Mouse (Mus musculus): ENCODE results near the gene Treh. TPM values are rescaled to one million over a fixed set of nuclear protein-coding genes. Genes with fewer than 3 reads are reported as not detected.

Gene Treh
- total and polyA plus RNA-seq, 2 experiments from 2014 or later = not detected

GRCm38 (mm10) chr9:44718937-44719631, 46.1 kb downstream of the Treh start:
- peaks cover 24% of the 10 kb centered on the region for H3K36me3 ChIP-seq (ENCODE audit: insufficient read depth, low read length)
- no peaks in the 10 kb centered on the region for H3K9me3 ChIP-seq (ENCODE audit: low read length)
- no peak overlapping the region for H3K9ac ChIP-seq (replicated peaks; ENCODE audit: low read length, poor library complexity, severe bottlenecking)
- H3K4me3 ChIP-seq (ENCODE audit: low read depth, low read length) = no peak overlapping the region
- H3K27me3 ChIP-seq (ENCODE audit: insufficient read depth, low read length) = no peaks in the 10 kb centered on the region
- H3K4me1 ChIP-seq (ENCODE audit: insufficient read depth, low read length) = peaks cover 17% of the 10 kb centered on the region
- TF ChIP-seq CTCF (IDR thresholded peaks at IDR 0.05) = no peak
- H3K27ac ChIP-seq (ENCODE audit: low read depth, low read length) = no peak overlapping the region
- peak; percentile 41 for DNase-seq (ENCODE audit: low spot score)
- H3K4me2 ChIP-seq (ENCODE audit: low read depth, low read length, poor library complexity, severe bottlenecking) = peak overlapping the region; percentile 88; the same call in 1 of the 2 replicates
- no peak for ATAC-seq (ENCODE audit: low FRiP score)
- WGBS = 79% methylated on average over 12 of the region's 12 CpGs

- DNase-seq (ENCODE audit: low spot score) = peak; percentile 77
- peak overlapping the region; percentile 88 for H3K4me2 ChIP-seq (ENCODE audit: low read depth, low read length, poor library complexity, severe bottlenecking)
- peaks cover 19% of the 10 kb centered on the region for H3K4me1 ChIP-seq (ENCODE audit: insufficient read depth, low read length)
- no peaks in the 10 kb centered on the region for H3K27me3 ChIP-seq (ENCODE audit: insufficient read depth, low read length)
- 75% methylated on average over 8 of the region's 8 CpGs for WGBS
- peaks cover 23% of the 10 kb centered on the region for H3K36me3 ChIP-seq (ENCODE audit: insufficient read depth, low read length)
- ATAC-seq (ENCODE audit: low FRiP score) = no peak; the same call in 1 of the 2 replicates
- peak overlapping the region; percentile 72 for H3K4me3 ChIP-seq (ENCODE audit: low read depth, low read length)
- H3K9me3 ChIP-seq (ENCODE audit: low read length) = no peaks in the 10 kb centered on the region
- H3K27ac ChIP-seq (ENCODE audit: low read depth, low read length) = peak overlapping the region; percentile 78; the same call in 1 of the 2 replicates
- TF ChIP-seq CTCF (IDR thresholded peaks at IDR 0.05) = no peak
- H3K9ac ChIP-seq (replicated peaks; ENCODE audit: low read length, poor library complexity, severe bottlenecking) = peak overlapping the region; percentile 94
Observed at GRCm38 (mm10) chr9:44719632-44720357, 46.8 kb downstream of the Treh start.

- peak; percentile 52 for DNase-seq (ENCODE audit: low spot score)
- peak overlapping the region; percentile 72 for H3K4me3 ChIP-seq (ENCODE audit: low read depth, low read length)
- ATAC-seq (ENCODE audit: low FRiP score) = peak; percentile 17
- peaks cover 26% of the 10 kb centered on the region for H3K4me1 ChIP-seq (ENCODE audit: insufficient read depth, low read length)
- H3K36me3 ChIP-seq (ENCODE audit: insufficient read depth, low read length) = peaks cover 15% of the 10 kb centered on the region
- peak overlapping the region; percentile 88 for H3K4me2 ChIP-seq (ENCODE audit: low read depth, low read length, poor library complexity, severe bottlenecking)
- peak overlapping the region; percentile 78 for H3K27ac ChIP-seq (ENCODE audit: low read depth, low read length)
- WGBS = 13% methylated on average over 9 of the region's 9 CpGs
- TF ChIP-seq CTCF (IDR thresholded peaks at IDR 0.05) = peak; percentile 2; the same call in 1 of the 2 replicates
- no peaks in the 10 kb centered on the region for H3K27me3 ChIP-seq (ENCODE audit: insufficient read depth, low read length)
- peak overlapping the region; percentile 94 for H3K9ac ChIP-seq (replicated peaks; ENCODE audit: low read length, poor library complexity, severe bottlenecking)
- H3K9me3 ChIP-seq (ENCODE audit: low read length) = no peaks in the 10 kb centered on the region
Observed at GRCm38 (mm10) chr9:44720358-44721153, 47.5 kb downstream of the Treh start.

GRCm38 (mm10) chr9:44721154-44721876, 48.3 kb downstream of the Treh start:
- Histone ChIP-seq H3K4me3 (ENCODE audit: low read depth, low read length) (peak overlapping the region; percentile 72), H3K27me3 (ENCODE audit: insufficient read depth, low read length) (no peaks in the 10 kb centered on the region), H3K27ac (ENCODE audit: low read depth, low read length) (peak overlapping the region; percentile 78), H3K9me3 (ENCODE audit: low read length) (no peaks in the 10 kb centered on the region), H3K4me1 (ENCODE audit: insufficient read depth, low read length) (peaks cover 26% of the 10 kb centered on the region), H3K4me2 (ENCODE audit: low read depth, low read length, poor library complexity, severe bottlenecking) (peak overlapping the region; percentile 88), H3K9ac (replicated peaks; ENCODE audit: low read length, poor library complexity, severe bottlenecking) (peak overlapping the region; percentile 94), H3K36me3 (ENCODE audit: insufficient read depth, low read length) (peaks cover 8% of the 10 kb centered on the region)
- DNase-seq (ENCODE audit: low spot score) = peak; percentile 86
- peak; percentile 67 for TF ChIP-seq CTCF (IDR thresholded peaks at IDR 0.05)
- WGBS = 2% methylated on average over 39 of the region's 40 CpGs
- ATAC-seq (ENCODE audit: low FRiP score) = peak; percentile 80

GRCm38 (mm10) chr9:44721877-44722186, 48.8 kb downstream of the Treh start:
- Histone ChIP-seq H3K27ac (ENCODE audit: low read depth, low read length) (0 out of 2 replicates have a peak overlapping the region, but pooled peaks have one; percentile 18), H3K4me2 (ENCODE audit: low read depth, low read length, poor library complexity, severe bottlenecking) (peak overlapping the region; percentile 88), H3K9ac (replicated peaks; ENCODE audit: low read length, poor library complexity, severe bottlenecking) (peak overlapping the region; percentile 94; the same call in 1 of the 2 replicates), H3K9me3 (ENCODE audit: low read length) (no peaks in the 10 kb centered on the region), H3K36me3 (ENCODE audit: insufficient read depth, low read length) (peaks cover 6% of the 10 kb centered on the region), H3K4me1 (ENCODE audit: insufficient read depth, low read length) (peaks cover 26% of the 10 kb centered on the region), H3K4me3 (ENCODE audit: low read depth, low read length) (peak overlapping the region; percentile 72), H3K27me3 (ENCODE audit: insufficient read depth, low read length) (no peaks in the 10 kb centered on the region)
- 0 out of 2 replicates have a peak, but pooled peaks have one; percentile 10 for ATAC-seq (ENCODE audit: low FRiP score)
- no peak for TF ChIP-seq CTCF (IDR thresholded peaks at IDR 0.05)
- no peak for DNase-seq (ENCODE audit: low spot score)
- 90% methylated on average over 3 of the region's 3 CpGs for WGBS
